Mouse (Mus musculus) right cerebral cortex, postnatal 10 days (tissue): Measurements from ENCODE around the gene Usp53.

Experiments used
- DNase-seq, 2 experiments: peaks; one replicate each; pipeline ENCODE4 v3.0.0; 2021; ENCODE audit warnings: low spot score in 2 of 2

The Usp53 gene

DNA sequence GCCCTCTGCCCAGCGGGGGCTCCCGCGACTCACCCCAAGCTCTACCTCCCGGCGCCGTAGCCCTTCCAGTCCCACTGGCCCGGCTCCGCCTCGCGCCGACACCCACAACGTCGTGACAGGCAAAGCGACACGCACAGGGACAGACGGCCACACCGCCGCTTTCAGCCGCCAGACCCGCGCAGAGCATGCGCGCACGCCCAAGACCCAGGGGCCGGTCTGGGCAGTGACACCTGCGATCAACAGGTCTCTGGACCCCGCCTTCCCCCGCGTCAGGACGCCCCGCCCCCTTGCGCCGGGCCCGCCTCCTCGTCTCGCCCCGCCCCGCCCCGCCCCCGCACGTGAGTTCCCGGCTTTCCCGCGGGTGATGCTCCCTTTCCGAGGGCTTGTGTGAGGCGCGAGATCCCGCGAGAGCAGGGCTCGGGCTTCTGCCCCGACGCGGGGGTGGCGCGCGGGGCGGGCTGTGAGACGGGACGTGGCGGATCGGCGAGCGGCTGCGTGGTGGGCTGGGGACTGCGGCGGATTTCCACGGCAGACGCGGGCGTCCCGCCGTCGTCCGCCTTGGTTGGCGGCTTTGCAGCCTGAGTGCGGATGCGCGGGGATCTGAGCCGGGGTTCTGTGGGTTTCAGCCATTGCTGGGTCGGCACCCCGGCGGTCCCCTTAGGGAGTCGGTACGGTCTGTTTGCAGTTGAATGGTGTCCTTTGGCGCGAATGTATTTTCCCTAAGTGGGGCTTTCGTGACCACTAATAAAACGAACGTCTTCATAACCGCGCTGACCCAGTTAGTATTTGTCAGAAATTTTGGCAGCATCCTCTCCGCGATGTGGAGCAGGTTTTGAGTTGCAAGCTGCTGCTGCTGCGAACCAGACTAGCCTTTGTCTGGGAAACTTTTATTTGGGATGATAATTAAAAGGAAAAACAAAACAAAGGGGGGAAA lies at the start of gene Usp53:
Usp53 (minus strand) TSS at position 262 of the 934 bp plus-strand sequence.
- peak; percentile 97 for DNase-seq

DNA sequence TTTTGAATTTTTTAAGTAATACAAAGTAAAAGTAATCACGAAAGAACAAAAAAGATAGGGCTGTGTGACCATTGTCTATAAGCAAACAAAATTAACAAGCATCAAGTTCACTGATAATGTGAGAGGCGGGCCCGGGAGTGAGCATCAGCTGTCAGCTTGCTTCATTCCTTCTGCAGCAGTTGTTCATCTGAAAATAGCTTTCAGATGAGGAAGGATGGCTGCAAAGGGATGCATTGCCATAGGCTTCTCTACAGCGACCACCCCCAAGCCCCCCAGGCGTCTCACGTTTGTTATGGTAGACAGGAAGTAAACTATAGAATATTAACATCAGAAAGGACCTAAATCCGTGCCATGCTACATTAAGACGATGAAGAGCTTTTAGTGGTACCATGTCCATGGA lies 49.5 kb upstream of the Usp53 start:
- no peak for DNase-seq

DNA sequence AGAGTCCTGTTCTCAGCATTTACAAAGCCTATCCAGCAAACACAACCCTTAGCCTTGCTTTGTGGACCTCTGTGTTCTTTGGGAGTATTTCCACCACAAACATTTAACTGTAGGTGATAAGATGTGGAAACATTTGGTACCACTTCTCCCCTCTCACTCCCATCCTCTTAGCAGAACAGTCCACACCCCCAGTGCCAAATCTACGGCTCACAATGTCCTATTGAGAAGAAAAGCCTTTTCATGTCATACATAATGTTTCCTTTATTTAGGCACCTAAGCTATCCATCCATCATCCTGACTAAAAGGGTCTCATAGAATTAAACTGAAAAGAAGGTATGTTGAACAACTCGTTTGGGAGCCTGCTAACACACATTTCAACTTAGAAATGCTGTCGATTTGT lies 41.3 kb upstream of the Usp53 start:
- DNase-seq, result no peak

DNA sequence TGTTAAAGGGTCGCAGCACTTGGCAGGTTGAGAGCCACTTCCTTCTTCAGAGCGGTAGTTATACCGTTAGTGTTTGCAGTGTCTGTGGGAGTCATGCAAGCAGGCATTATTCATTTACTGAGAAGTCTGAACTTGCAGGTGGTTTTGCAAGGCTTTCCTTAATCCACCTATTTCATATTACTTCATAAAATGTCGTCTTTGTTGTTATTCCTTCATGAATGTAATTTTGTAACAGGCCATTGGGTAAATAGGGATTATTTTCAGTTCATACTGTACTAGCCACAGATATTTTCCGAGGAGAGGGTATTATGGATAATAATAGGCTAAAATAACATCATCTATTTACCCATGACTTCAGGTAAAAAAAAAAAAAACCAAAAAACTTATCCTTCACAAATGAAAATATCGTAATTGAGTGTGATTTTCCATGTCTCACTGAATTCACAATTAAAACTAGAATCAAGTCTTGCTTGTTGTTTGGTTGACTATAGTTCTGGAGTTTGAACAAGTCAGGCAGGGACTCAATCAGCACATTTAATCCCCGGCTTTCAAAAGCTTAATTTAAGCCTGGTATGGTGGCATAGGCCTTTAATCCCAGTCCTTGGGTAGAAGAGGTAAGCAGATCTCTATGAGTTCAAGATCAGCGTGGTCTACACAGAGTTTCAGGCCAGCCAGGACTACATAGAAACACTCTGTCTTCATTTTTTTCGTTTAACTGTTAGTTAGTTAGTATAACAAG lies 40.4 kb upstream of the Usp53 start:
- no peak for DNase-seq

DNA sequence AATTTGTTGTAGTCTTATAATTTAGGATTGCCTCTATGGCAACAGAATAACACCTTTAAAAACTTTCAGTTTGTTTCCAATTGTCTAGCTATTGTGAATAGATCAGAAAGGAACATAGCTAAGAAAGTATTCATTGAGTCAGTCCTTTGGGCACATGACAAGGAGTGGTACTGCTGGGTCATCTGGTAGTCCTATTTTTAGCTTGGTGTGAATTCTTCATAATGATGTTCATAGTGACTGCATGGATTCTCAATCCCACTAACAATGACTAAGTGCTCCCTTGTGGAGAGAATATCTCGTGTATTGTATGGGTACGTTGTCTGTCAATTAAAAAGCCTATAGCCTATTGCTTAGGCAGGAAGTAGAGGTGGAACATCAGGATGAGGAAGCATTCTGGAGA lies 34.5 kb upstream of the Usp53 start:
- DNase-seq, result no peak

DNA sequence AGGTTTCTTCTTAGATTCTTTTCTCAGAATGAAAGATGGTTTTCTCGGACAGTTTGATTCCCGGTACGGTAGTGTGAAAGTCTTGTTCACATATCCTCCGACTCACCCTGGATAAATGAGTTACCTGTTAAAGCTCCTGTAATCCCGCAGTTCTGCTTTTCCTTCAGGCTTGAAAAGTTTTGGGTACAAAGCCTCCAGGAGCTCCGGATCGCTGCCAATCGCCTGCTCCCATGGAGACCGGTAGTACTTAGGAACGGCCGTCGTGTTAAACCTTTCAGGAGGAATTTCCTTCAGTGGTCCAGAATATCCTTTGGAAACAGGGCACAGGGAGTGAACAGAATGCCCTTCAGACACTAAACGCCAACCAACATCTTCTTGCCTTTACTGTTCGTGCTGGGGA lies 29.2 kb upstream of the Usp53 start:
- DNase-seq, result no peak

DNA sequence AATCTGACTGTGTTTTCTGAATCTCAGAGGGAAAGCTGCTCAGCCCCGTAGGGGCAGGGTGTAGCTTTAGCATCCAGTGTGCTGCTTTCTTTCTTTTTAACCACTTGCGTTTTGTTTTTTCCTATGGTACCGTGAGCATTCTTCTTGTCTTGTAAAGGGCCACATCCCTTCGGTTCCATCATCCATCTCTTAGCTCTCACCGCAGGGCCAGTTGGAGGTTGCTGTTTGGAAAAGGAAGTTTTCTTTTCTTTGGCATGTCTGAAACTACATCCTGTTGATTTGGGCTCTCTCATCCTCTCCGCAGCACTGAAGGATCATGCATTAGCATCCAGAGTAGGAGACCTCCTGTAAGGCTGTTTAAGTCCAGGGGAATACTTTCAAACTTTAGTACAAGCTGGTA lies 25.1 kb upstream of the Usp53 start:
- DNase-seq, result no peak

DNA sequence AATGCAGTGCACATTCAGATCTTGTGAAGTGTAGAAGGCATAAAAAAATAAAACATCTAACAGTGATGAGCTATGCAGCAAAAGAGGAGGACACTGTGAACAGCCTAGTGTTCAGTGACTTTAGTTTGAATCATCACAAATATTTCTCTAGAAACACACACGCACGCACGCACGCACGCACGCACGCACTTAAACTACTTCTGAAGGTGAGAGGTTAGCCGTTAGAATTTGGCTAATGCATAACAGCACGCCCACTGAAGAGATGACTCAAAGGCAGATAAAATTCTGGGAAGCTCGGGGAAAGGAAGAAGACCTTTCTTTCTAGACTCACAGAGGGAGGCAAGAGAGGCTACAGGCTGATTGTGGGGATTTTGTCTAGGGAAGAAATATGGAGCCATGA lies 23.1 kb upstream of the Usp53 start:
- DNase-seq, result no peak

DNA sequence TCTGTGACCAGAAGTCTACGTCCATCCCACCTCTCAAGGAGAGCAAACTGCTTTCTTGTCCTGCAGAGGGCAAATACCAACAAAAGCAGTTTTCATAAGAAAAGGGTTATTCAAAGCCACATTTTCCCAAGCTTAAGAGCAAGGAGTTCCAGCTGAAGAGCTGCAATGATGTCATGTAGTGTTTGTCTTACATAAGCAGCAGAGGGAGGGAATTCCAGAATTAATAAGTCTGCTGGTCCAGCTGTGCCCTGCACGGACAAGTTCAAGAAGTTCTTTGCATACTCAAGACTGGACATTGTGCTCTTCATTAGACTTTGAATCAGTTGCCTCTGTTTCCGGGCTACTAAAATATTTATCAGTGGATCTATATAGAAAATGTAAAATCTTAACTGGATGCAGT lies 16.7 kb upstream of the Usp53 start:
- no peak for DNase-seq

DNA sequence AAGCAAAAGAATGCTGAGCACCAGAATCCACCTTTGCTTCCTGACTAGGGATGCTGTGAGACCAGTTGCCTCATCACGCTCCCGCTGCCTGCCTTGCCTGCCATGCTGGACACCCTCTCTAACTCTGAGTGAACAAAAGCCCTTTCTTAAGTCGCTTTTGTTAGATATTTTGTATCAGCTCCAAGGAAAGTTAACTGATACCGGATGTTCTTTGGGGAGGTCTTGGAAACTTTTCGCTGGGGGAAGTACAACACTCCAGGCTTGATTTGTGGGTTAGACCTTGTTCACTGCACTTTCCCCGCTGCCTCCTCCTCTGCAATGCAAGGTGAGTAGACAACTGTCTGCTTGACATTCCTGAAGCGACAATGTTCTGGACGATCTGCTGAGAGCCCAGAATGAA lies 14.2 kb upstream of the Usp53 start:
- no peak for DNase-seq

DNA sequence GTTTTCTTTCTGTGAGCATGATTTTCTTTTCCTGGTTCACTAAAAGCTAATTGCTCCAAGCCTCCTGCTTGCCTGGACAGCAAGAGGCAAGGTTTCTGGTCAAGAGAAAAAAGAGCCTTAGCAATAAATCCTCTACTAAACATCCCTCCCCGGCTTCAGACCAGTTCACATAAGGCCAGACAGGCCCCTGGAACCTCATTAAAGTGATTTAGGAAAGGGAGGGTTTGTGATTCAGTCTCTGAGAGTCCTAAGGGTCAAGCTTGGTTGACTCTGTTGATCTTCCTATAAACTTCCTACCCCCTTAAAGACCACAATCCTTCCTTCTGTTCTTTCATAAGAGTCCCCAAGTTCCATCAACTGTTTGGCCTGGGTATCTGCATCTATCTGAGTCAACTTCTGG lies 12.7 kb upstream of the Usp53 start:
- no peak for DNase-seq

DNA sequence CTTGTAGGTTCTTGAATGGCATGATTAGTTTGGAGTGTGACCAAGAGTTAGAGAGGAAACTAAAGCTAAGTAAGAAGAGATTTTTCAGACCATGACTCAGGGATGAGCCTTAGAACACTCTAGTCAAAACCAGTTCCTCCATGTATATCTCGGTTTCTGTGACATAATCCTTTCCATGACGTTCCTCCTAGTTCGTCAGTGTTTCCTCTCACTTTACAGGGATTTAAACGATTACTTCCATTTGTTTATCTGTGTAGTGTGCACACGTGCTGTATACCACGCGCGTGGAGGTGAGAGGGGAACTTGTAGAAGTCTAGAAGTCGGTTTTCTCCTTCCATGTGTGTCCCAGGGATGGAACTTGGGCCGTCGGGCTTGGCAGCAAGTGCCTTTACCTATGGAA lies 2.6 kb upstream of the Usp53 start:
- no peak for DNase-seq

DNA sequence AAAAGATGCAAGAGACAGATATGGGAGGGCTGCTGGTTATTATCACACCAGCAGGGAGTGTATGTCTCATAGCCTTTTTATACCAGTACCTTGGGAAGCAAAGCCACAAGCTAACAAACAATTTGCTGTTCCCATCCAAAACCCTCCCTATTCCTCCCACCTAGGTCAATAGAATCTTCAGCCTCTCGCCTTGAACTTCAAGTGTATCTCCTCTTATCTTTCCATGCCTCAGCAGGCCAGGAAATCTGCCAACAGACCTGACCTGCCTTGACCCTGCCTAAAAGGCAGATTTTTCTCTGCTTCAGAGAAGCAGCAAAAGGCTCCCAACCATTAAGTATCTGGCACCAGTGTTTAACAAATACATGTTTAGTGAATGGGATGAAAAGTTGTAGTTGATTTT lies 2.1 kb upstream of the Usp53 start:
- no peak for DNase-seq

DNA sequence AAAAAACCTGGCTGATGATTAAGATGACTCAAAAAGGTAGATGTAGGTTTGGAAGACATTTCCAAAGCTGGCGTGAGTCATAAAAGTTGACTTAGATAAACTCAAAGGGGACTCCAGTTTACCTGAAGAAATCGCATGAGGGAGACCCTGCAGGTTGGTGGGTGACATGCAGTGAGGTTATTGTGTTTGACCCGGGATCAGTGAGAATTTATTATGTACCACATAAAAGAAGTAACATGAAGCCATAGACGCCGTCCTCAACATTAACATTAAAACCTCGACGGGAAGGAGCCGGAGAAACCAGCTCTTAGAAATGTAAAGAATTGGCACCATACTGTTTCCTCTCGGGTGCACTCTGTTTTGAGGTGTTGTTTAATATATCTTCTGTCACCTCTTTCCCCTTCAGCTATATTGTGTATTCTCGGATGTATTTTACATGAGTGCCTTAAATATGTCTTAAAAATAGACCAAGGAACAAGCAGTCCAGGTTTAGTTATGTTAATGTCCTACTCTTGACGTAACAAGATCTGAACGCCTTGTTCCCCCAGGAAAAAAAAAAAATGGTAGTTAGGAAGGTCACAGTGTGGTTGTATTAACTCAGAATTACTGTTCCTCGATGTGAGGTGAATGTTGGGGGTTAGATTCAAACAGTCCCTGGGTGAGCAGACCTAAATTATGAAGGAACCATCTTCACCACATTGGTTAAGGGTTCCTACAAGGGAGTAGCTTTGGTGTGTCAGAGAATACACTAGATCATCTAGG lies 1.1 kb upstream of the Usp53 start:
- DNase-seq, result no peak

DNA sequence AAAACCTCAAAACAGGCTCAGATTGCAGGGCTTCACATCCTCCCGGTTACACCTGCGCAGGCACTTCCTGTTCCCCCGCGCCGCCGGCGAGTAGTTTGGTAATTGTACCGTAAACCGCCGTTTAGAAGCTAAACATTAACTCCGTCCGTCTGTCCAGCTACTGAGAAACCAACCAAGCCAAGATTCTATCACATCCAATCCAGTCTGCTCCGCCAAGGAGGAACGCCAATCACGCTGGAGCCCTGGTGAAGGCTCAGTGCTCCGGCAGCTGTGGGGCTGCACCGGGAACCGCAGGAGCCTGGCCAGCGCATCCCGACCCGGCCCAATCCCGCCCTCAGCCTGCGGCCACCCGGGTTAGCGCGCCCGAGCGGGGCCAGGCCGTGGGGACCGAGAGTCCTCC lies 461 bp downstream of the Usp53 start:
- no peak for DNase-seq

DNA sequence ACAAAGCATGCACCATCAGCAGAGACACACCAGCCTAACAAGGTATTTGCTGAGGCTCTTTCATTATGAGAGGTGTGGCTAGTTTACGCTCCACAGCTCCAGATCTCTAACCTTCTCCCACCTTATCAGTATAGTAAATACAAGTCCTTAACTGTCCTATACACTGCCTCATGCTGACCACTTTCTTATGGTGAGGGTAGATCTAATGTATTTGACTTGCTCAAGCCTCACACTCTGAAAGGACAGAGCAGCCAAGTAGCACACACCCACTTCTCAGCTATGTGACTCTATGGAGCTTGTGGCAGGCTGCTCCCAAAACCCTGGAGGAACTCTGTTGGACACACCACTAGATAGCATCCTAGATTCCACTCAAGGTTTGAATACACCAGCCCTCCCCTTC lies 8.3 kb downstream of the Usp53 start:
- no peak for DNase-seq

DNA sequence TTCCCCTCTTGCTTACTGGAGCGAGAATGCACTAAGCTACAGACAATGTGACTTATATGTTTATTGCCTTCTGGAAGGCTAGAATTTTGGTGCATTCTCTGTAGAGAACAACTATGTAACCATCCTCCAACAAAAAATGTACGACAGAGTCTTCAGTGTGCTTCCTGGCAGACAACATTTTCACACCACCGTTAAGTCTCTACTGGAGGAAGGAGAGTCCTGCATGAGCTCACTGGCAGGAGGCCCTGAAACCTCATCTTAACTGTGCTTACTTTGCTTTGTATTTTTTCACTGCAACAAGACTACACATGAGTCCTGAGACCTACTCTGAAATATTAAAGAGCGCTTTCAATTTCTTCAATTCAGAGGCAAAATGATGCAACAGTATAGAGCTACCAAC lies 8.9 kb downstream of the Usp53 start:
- peak in 1 of 2 experiments; percentile 32 for DNase-seq

DNA sequence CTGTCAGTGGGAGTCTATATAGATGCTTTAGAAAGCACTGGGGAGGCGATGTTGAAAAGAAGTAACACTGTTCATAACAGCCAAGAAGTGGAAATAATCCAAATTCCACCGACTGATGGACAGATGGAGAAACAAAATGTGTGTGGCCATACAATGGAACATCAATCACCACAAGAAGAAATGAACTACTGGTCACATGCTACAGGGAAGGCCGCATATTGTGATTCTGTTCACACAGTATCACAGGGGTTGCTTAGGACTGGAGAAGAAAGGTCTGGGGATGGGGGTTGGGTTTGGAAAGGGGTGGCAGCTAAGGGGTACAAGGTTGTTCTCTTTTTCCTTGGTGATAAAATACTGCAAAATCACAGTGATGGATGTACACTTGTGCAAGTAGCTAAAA lies 9.5 kb downstream of the Usp53 start:
- no peak for DNase-seq

DNA sequence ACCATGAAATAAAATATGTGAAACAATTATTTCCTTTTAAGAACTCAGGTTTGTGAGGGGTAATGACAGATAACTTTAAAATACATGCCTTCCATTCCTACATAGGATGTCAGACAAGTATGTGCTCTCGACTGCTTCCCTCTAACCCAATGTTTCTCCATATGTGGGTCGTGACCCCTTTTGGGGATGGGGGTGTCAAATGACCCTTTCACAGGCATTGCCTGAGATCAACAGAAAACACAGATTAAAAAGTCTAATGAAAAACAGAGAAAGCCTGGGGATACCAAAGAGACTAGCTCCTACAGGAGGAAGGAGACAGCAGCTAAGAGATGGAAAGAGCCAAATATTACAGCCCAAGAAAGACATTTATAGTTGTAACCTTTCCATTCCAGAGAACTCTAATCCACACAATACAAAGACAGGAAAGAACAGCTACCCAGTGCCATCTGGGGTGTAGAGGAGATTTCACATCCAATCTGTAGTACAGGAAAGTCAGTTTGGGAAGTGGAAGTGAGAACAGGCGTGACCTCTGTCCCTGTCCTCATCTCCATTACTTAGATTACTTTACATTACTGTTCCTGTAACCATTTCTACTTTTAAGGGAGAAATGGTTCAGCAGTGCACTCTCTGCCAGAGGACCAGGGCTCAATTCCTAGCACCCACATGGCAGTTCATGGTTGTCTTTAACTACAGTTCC lies 12.0 kb downstream of the Usp53 start:
- DNase-seq, result no peak

DNA sequence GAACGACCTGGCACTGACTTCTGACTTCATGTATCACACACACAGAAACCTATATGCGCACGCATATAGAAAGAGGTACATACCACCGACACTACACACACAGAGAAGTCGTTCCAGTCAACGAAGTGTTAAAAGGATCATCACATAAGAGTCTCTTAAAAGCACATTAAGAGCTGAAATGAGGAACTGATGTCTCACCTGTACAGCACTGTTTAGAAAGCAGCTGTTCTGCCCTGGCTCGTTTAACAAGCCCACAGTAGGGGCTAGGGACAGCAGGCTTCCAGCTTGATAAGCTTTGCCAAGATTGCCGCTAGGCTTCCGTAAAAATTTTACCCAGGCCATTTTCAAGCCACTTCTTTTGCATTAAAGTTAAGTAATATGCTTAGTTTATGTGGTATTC lies 15.9 kb downstream of the Usp53 start:
- no peak for DNase-seq

DNA sequence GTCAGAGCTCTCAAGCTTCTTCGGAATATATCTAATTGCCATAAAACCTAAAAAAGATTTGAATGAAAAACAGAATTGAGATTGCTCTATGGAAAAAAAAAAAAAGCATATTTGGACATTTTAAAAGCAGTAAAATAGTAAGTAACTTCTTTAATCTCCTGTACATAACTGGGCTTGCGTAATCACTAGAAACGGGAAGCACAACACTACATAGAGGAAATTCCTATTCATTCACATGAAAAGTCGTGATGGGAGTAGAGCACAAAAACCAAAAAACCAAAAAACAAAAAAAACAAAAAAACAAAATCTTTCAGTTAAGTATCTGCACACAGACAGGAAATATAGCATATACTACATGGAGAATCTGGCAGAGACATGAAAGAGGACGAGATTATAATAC lies 20.0 kb downstream of the Usp53 start:
- DNase-seq, result no peak

DNA sequence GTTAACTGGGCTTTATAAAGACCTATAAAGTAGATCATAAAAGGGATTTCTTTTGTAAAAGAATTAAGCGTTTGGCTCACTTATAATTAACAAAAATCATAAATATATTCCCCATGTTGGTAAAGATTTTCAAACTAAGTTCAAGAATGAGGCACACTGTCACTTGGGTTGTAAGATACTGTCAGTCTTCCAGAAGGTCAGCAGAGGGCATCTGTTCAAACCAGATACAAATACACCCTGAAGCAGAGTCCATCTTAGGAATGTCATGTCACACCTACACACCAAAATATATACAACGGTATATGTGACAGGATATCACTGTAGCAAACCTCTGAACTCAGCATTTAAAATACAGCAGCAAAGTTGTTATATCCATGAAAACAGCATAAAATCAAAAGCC lies 34.2 kb downstream of the Usp53 start:
- no peak for DNase-seq
